25 mouse cellular contexts compared by ENCODE assay signal in the genomic region with DNA sequence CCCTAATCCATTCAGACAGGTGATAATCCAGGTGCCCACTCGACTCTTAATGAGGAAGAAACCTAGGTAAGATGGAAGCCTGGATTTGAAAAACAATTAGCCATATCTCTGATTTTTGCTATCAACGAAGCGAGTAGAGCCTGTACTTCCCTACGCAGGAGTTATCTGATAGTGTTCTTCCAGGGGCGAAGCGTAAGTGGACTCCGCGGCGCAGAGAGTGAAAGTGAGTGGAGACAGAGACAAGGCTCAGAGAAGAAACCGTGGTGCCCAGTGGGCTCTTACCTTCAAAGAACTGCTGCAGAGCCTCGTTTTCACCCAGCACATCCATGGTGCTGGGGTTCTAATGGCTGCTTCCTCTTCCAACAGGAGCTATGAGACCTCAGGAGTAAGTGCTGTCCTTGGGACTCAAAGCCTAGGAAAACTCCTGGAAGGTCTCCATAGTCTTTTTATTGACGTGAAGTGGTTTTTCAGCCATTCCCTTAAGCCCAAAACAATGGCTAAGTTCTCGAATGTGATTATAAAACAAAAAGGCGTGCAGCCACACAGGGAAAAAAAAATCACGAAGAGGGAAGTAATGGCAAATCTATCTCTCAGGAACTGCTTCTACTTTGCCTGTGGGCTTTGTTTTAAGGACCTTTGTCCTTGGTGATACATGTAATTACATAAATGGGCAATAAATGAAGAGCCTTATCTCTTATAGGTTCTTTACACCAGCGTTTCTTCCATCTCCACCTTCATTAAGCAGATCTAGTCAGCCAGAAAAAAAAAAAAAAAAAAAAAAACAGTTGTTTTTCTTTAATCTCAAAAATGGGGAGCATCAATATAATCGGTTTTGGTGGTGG. TPM values are rescaled to one million over a fixed set of nuclear protein-coding genes. Genes with fewer than 3 reads are reported as not detected.
"Had no signal": no experiment of that assay in that cellular context is flagged by ENCODE, and none has a peak within 500 bp of the region (broad histone marks: within the 10 kb centered on the region; RNA-seq: fewer than 3 reads in every experiment).

A gene (minus strand): TSS at position 584 of the 842 bp plus-strand sequence.

- H3K27ac ChIP-seq: kidney, embryonic 15.5 days; left cerebral cortex, adult 2 months; liver, embryonic 13.5 days; midbrain, embryonic 12.5 days; midbrain, embryonic 15.5 days; neural tube, embryonic 12.5 days; neural tube, embryonic 15.5 days had no signal

- H3K27me3 ChIP-seq: kidney, embryonic 15.5 days; liver, embryonic 13.5 days; midbrain, embryonic 12.5 days; midbrain, embryonic 15.5 days; neural tube, embryonic 12.5 days; neural tube, embryonic 15.5 days had no signal

- ATAC-seq: midbrain, embryonic 15.5 days had no signal

- H3K4me1 ChIP-seq: kidney, embryonic 15.5 days; liver, embryonic 13.5 days; midbrain, embryonic 12.5 days; midbrain, embryonic 15.5 days; neural tube, embryonic 12.5 days; neural tube, embryonic 15.5 days had no signal

- H3K36me3 ChIP-seq: kidney, embryonic 15.5 days; liver, embryonic 13.5 days; midbrain, embryonic 12.5 days; midbrain, embryonic 15.5 days; neural tube, embryonic 12.5 days; neural tube, embryonic 15.5 days had no signal

- DNase-seq: kidney, adult 11 months; kidney, adult 8-10 months; kidney, postnatal 10 days; kidney, postnatal 36 days; layer of hippocampus, adult 9-11 months; layer of hippocampus, postnatal 36 days; left cerebral cortex, postnatal 4 days; liver, embryonic 13.5 days; lung, adult 2 months; lung, postnatal 14 days; lung, postnatal 4 days; retina, postnatal 1 day; right cerebral cortex, postnatal 25 days; thymus, adult 18-20 months; thymus, postnatal 36 days had no signal

- H3K9ac ChIP-seq: kidney, embryonic 15.5 days; liver, embryonic 13.5 days; midbrain, embryonic 12.5 days; midbrain, embryonic 15.5 days; neural tube, embryonic 12.5 days; neural tube, embryonic 15.5 days had no signal

- H3K4me2 ChIP-seq: kidney, embryonic 15.5 days; liver, embryonic 13.5 days; midbrain, embryonic 12.5 days; midbrain, embryonic 15.5 days; neural tube, embryonic 12.5 days; neural tube, embryonic 15.5 days had no signal

- H3K9me3 ChIP-seq: kidney, embryonic 15.5 days; liver, embryonic 13.5 days; midbrain, embryonic 12.5 days; midbrain, embryonic 15.5 days; neural tube, embryonic 12.5 days; neural tube, embryonic 15.5 days had no signal

- H3K4me3 ChIP-seq: kidney, embryonic 15.5 days; left cerebral cortex, adult 2 months; liver, embryonic 13.5 days; midbrain, embryonic 12.5 days; midbrain, embryonic 15.5 days; neural tube, embryonic 12.5 days; neural tube, embryonic 15.5 days had no signal

RNA-seq across cellular contexts. Expression of the gene that starts here (rescaled TPM):
- total RNA-seq: liver, adult 2 months; megakaryocyte progenitor cell, adult 5-6 weeks; megakaryocyte-erythroid progenitor cell, adult 5-6 weeks had no signal
- polyA plus RNA-seq: liver, adult 2 months; liver, embryonic 13.5 days; lung, adult 2 months; neural tube, embryonic 15.5 days; urinary bladder, adult 2 months had no signal
